ENCODE assay signal across 29 mouse cellular contexts in genomic region chr7:111572336-111572735, GRCm38 (mm10).
DNase-seq lines count a peak whose midpoint lies in the region; ATAC-seq and TF ChIP-seq lines count a peak whose summit lies in the region.
"Had no signal": no experiment of that assay in that cellular context is flagged by ENCODE, and none has a peak within 500 bp of the region (broad histone marks: within the 10 kb centered on the region; RNA-seq: fewer than 3 reads in every experiment).

No protein-coding gene starts in this region.

- no peak overlapping the region for H3K4me3 ChIP-seq in layer of hippocampus, adult 2 months
- H3K4me3 ChIP-seq: embryonic facial prominence, embryonic 13.5 days; forebrain, embryonic 10.5 days; forebrain, embryonic 15.5 days; left cerebral cortex, adult 2 months; stomach, embryonic 15.5 days had no signal

- TF ChIP-seq CTCF in layer of hippocampus, adult 2 months (conservative IDR thresholded peaks at IDR 0.05), result no peak

- intact Hi-C loops in left cerebral cortex, postnatal 25 days (cut with DNase I), result no loop called here

- peak; percentile 73; the same call in 1 of the 2 replicates for ATAC-seq in frontal cortex, adult (ENCODE audit: low TSS enrichment)
- ATAC-seq: activated CD4-positive, CD25-positive, alpha-beta regulatory T cell, adult 4 months; forebrain, embryonic 15.5 days; hindbrain, embryonic 16.5 days had no signal

- no peak for DNase-seq in frontal cortex, postnatal 14 days (ENCODE audit: low spot score in 2 of 2)
- DNase-seq in left cerebral cortex, postnatal 25 days (ENCODE audit: low spot score in 2 of 2), result peak; percentile 30 to 69
- no peak for DNase-seq in left cerebral cortex, adult 8-10 months (ENCODE audit: low spot score in 2 of 2)
- peak; percentile 48 to 72 for DNase-seq in layer of hippocampus, adult 2 months (ENCODE audit: low spot score in 2 of 2)
- DNase-seq in telencephalon, adult 2 months (ENCODE audit: low read depth, low spot score), result peak; percentile 59
- no peak for DNase-seq in ovary, postnatal 10 days (ENCODE audit: low spot score)
- DNase-seq: adrenal gland, adult 2 months; cerebellum, adult 11-12 months; cerebellum, adult 9-11 months; gastrocnemius, postnatal 14 days; heart, postnatal 14 days; kidney, adult 2 months; kidney, postnatal 4 days; liver; lung, adult 2 months; lung, postnatal 14 days; midbrain, embryonic 14.5 days; retina, postnatal 1 day; thymus, postnatal 14 days had no signal

- peak overlapping the region; percentile 78 for H3K27ac ChIP-seq in layer of hippocampus, adult 2 months
- H3K27ac ChIP-seq: embryonic facial prominence, embryonic 13.5 days; forebrain, embryonic 10.5 days; forebrain, embryonic 15.5 days; kidney, postnatal 0 days; left cerebral cortex, adult 2 months; liver, embryonic 14.5 days; stomach, embryonic 15.5 days had no signal

Comparison
In these comparisons a context has a peak if more than half of its experiments do, and no peak if none do; other contexts are left out.
1. DNase-seq: peak in left cerebral cortex, postnatal 25 days (2 of 2), layer of hippocampus, adult 2 months (2 of 2) and telencephalon, adult 2 months (single experiment); none in frontal cortex, postnatal 14 days (0 of 2), left cerebral cortex, adult 8-10 months (0 of 2) and ovary, postnatal 10 days (single experiment).